Mouse (Mus musculus): ENCODE results near the gene Denr. TPM values are rescaled to one million over a fixed set of nuclear protein-coding genes. Genes with fewer than 3 reads are reported as not detected.

Denr gene
- polyA plus RNA-seq, 2 experiments from 2014 or later, result 52.8 to 75.2 TPM

DNA sequence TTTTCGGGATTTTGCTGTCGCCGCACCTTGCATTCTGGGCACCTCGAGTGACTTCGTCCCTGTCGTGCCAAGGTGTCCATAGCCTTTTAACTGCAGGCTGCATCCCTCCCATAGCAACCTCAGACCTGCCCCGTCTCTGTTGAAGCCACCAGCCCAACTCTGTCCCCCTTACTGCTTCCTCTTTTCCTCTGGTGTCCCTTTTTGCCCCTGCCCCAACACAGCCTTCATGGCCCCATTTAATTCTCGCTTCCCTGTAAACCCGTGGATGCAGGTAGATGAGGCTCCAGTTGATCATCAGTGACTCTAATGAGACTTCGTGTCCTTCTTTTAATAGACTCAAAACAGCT lies 629 bp downstream of the Denr start:
- ATAC-seq, result no peak

DNA sequence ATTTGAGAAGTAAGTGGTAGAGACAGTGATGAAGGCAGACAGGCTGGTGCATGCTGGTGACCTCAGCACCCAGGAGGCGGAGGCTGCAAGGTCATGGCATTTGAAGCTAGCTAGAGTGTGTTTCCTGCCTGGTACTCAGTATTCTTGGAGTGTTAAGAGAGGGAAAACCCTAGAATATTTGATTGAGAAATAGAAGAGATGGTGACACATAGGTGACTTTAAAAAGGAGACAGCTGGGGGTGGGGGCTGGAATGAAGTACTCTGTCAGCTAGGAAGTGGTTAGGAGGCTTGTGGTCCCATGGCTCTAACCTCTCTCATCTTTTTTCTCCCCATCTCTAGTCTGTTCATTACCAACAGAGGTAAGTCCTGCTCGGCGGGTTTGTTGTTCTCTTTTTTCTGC lies 7.9 kb downstream of the Denr start:
- peak; percentile 96 for ATAC-seq

DNA sequence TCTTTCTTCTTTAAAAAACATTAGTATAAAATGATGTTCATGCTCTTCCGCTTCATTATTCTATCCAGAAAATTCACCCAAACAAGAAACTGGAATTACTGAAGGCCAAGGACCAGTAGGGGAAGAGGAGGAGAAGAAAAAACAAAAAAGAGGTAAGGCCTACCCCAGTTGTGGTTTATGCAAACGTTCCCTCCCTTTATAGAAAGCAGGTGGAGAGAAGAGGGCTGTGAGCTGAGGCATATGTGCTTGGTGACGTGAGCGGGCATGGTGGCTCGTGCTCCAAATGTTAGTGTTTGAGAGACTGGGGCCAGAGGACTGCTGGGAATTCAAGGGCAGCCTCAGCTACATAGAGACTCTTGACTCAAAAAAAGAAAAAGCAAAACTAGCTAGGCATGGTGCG lies 15.1 kb downstream of the Denr start:
- no peak for ATAC-seq

DNA sequence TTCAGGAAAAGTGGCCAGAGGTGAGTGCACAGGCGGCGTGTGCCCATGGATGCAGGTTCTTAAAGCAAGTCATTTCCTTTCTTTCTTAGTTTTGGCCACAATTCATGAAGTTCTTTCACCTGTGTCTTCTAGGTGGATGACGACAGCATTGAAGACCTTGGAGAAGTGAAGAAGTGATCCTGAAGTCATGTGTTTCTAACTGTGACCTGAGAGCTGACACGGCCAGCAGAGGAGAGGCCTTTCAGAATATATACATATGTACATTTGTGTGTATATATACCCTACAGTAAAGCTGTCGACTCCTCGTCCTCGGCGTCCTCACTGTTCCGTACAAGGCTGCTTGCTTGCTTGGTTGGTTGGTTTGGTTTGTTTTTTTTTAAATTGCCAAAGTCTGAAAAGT lies 20.1 kb downstream of the Denr start, which contains the start of gene Gm43518:
Gene Gm43518 (plus strand): TSS at position 301 of the 400 bp plus-strand sequence.
- ATAC-seq, result no peak

DNA sequence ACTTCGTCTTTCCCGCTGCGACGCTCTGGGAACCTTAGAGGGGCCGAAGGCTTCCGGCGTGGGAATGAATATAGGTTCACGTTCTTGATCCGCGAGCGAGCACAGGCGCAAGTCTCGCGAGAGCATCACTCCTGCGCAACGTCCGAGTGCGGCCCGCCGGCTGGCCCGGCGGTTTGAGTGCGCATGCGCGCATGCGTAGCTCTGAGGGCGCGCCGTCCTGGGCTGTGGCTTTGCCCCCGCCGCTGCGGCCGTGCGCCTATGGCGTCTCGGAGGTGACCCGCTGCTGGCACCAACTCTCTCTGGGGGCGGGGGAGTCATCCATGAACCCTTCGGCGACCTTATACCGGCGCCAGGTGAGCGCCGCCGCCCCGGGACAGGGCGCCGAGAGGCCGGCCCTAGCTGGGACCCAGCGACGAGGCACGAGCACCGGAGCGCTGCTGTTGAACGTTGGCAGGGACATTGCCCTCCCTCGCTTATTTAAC lies 23.6 kb downstream of the Denr start, which contains the start of gene Ccdc62:
Gene Ccdc62 (plus strand): TSS at position 172 of the 482 bp plus-strand sequence.
- peak; percentile 94 for ATAC-seq

DNA sequence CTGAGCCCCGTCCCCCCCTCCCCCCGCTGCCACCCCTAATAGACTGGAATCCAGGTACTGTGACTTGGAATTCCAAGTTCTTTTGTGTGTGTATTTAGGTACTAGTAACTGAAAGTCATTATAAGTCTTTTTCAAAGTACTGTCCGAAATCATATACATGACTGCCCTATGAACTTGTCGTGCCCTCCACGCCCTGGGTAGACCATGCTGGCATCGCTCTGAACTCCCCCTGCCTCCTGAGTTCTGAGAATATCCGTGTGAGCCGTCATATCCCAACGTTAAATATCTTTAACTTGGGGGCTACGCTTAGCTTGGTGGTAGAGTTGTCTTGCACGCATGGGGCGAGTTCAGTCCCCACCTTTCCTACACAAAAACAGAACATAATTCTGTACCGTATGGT lies 24.2 kb downstream of the Denr start:
- ATAC-seq, result no peak

DNA sequence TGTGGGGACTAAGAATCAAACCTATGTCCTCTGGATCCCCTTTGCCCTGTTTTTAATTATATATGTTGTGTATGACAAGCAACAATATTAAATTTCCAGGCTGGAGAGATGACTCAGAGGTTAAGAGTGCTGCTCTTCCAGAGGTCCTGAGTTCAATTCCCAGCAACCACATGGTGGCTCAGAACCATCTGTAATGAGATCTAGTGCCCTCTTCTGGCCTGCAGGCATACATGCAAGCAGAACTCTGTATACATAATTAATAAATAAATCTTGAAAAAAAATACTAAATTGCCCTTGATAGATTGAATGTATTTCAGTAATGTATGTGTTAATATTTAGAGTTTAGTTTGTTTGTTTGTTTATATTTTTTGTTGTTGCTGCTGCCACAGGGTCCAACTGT lies 26.0 kb downstream of the Denr start:
- no peak for ATAC-seq

DNA sequence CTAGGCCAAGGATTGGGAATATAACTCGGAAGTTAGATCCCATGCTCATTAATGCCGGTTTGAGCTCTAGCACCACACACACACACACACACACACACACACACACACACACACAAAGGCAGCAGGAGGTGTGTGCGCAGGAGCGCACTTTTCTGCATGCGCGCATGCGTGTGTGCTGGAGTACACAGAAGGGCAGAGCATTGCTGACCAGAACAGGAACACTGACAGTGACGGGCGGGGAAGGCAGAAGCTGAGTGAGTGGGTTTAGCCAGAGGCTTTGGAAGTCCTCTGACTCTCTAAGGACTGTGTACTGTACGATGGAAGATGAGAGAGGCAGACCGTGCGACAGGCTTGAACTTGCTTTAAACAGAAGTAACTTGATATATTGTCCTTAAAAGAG lies 26.6 kb downstream of the Denr start:
- no peak for ATAC-seq

DNA sequence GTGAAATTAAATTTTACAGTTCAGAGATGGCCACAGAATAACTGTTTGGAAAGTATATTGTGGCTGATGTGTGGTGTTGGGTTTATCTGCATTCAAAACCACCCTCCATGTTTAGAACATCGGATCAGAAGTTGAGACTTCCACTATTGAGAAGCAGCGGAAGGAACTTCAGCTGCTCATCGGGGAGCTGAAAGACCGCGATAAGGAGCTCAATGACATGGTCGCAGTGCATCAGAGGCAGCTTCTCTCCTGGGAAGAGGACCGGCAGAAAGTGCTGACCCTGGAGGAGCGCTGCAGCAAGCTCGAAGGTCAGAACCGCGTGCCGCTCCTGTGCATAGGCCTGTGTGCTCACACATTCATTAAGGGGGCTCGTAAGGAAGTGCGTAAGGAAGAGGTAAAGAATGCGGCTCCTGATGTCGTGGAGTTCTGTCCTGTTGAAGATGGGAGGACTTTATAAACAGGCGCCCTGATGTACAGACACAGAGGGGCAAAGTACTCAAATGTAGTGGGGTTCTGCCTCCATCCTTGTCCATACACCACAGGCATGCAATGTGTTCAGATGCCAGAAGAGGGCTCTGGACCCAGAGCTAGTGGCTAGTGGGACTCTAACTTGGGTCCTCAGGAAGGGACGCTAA lies 27.1 kb downstream of the Denr start:
- ATAC-seq, result no peak

DNA sequence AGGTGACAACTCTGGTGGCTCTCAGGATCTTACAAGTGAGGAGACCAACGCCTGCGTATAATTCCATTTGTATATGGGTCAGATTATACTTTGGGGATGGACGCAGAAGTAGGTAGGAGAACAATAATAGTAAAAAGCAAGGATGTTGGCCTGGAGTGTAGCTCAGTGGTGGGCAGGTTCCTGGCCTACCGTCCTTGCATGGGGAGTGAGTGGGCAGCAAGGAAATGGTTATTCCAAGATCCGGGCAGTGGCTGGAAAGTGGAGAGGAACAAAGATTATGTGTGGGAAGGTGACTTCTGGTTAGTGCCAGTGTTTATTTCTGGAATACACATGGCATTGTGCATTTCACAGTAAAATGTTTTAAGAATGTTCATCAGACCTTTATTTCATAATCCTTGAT lies 29.0 kb downstream of the Denr start:
- no peak for ATAC-seq

DNA sequence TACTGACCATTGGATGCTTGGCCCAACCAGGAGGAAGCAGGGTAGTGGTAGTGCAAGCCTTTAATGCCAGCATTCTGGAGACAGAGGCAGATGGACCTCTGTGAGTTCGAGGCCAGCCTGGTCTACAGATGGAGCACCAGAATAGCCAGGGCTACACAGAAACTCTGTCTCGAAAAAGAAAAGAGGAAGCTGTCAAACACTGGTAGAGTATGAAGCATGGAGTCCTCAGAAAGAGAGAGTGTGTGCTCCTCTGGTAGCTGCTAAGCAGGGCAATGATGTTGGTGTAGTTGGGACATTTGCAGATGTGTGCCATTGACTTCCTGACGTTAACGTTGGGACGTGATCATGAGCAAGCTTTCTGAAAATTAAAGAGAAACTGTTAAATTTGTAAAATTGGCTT lies 31.5 kb downstream of the Denr start:
- ATAC-seq, result no peak

DNA sequence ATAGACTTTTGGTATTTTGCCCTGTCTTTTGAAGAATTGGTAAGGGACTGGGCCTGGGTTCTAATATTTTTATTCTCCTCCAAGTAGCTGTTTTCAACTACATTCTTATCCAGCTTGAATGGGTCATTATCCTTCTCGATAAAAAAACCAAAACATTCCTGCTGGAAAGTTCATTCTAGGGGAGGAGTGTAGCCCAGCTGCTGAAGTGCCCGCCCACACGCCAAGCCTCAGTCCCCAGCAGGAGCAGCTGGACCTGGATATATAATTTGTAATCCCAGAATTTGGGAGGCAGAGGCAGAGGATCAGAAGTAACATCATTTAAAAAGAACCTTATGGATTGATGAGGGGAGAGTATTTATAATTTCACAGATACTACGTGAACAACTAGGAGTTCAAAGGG lies 39.6 kb downstream of the Denr start:
- no peak for ATAC-seq

DNA sequence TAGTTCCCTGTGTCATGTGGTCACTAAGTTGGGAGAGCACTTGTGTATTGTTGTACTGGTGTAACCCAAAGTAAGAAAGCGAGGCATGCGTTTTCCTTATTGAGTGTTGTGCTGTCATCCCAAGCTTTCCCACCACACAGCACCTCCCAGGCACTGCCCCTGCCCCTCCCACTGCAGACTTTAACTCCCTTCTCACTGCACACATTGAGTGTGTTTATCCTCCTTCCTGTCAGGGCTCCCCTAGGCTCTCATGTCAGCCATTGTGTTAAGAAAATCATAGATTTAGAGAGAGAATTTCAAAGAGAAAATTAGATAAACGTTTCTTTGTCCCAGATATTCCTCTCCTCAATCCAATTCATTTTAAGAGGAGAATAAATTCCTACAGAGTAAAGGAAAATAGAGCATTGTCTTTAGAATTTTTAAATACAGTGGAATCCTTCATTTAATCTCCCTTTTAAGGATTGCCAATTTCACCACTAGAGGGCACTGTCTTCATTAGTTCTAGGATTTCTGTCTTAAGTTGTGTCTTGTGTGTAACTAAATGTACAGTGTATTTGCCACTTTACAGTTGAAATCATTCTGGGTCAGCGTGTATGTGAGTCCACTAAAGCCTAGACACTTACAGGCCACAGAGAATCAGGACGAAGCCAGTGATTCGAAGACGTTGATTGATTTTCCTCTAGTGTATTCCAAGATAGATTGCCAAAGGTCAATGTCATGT lies 40.2 kb downstream of the Denr start:
- peak; percentile 41 for ATAC-seq

DNA sequence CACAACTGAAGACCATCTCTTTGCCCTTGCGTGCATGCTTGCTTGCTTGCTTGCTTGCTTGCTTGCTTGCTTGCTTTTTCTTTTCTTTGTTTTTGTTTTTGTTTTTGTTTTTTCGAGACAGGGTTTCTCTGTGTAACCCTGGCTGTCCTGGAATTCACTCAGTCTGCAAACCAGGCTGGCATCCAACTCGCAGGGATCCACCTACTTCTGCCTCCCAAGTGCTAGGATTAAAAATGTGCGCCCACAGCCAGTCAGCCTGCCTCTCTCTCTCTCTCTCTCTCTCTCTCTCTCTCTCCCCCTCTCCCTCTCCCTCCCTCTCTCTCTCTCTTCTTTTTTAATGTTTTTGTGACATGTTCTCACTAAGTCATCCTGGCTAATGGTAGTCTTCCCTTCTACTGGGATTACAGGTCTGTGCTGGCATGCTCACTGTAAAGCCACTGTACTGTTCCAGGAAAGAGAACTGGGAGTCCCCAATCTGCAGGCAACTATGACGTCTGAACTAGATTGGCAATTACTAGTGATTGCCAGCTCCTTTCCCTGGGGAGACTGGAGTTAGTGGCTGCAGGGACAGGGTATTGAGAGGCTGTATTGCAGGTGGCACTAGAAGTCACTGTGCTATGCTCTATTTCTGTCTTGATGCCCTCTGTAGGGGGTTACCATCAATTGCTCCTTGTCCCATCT lies 45.5 kb downstream of the Denr start:
- no peak for ATAC-seq

DNA sequence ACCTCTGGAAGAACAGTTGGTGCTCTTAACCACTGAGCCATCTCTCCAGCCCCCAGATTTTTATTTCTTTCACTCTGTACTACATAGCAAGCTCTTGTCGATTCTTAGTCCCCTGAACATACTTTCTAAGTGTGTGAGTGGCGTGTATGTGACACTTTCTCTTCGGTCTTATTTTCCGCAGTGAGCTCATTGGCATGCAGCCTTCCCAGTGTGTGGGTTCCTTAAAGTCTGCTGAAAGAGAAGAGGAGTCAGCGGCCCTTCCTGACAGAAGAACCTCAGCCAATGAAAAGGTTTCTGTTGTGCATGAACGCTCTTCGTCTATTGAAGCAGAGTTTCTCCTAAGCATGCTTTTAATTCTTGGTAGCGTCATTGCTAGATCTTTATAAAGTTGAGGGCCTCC lies 50.2 kb downstream of the Denr start:
- no peak for ATAC-seq

DNA sequence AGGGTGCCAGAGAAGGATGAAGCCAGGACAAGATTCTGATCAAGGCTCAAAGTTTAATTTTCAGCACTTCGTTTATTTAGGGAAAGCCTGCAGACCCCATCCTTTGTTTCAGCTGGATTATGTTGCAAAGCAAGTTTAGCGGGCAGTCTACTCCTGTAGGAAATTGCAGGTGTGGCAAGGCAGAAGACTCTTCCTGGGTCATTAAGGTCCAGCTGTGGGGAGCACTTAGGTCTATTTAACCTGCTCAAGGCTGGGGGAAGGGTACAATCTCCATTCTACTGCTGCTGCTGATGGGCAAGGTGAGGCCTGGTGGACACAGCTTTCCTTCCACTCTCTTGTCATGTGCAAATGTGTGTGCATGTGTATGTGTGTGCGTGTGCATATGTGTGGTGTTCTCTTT lies 52.0 kb downstream of the Denr start:
- no peak for ATAC-seq

DNA sequence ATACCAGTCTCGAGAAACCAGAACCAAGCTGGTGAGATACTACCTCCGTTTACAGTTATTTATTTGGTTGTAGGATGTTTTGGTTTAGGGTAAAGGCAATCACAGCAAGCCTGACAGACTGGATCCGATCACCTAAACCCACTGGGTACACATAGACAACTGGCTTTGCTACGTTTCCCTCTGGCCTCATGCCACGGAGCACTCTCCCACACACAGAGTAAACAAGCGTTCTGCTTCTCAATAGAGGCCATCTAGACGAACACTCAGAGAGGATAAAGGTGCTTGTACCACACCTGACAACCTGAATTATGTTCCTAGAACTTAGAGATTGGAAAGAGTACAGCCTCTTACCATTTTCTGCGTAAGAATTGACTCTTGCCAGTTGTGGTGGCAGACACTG lies 53.2 kb downstream of the Denr start:
- no peak for ATAC-seq

DNA sequence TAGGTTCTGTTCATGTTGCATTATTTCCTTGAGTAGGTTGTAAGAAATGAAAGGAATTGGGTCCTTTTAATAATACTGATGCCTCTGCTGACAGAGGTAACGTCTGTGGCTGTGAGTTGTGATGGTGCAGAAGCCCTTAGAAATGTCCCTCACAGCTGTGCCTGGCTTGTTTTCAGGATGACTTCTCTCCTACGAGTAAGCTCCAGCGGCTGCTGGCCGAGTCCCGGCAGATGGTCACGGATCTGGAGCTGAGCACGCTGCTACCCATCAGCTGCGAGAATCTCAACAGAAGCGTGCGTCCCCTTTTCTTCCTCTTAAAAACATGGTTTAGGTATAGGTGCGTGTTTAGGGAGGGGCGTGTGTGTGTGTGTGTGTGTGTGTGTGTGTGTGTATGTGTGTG lies 54.1 kb downstream of the Denr start:
- no peak for ATAC-seq

DNA sequence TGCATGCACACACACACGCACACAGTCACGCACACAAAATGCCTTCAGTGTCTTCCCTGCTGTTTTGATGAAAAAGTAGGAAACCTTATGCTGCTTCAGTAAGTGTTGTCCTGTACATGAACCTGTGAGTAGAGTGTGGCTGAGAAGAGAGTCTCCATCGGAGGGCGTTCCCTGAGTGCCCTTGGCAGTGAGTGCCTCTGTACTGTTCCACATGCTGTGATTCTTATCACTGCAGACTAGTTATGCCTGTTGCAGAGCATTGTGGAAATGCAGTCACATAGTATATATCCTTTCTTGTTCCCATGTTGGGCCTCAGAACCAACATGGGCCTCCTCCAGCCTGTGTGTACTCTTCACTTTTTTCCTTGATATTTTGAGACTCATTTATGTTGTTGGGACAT lies 57.2 kb downstream of the Denr start:
- ATAC-seq, result no peak

DNA sequence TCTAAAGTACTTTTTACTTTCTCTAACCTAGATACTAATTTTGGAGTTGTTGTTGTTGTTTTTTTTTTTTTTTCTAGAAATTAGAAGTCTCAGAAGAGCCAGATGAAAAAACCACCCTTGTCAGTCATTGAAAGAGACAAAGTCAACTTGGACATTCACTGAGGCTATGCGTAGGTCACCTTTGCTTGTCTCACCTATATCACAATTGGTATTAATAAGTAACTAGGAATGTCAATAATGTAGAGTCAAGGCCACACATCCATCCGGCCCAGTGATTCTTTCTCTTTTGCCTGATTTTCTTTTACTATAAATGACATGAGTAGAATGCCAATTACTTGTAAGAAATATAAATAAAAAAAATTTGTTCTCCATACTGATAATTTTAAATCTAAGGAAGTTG lies 59.8 kb downstream of the Denr start:
- no peak for ATAC-seq

DNA sequence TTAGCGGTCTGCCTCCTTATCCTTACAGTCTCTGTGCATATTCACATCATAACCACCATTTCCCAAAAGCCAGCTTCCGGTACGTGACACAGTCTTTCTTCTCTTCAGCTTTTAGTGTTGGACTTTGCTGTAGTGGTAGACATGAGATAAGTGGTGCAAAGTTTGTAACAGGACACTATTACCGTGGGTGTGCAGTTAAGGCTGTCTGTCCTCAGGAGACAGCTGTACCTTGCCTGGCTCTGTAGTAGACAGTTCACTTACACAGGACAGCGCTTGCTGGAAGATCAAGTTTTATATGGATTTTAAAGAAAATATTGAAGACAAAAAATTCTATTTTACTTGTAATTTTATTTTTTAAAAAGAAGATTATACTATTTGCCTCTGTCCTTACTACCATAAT lies 61.5 kb downstream of the Denr start:
- ATAC-seq, result no peak

DNA sequence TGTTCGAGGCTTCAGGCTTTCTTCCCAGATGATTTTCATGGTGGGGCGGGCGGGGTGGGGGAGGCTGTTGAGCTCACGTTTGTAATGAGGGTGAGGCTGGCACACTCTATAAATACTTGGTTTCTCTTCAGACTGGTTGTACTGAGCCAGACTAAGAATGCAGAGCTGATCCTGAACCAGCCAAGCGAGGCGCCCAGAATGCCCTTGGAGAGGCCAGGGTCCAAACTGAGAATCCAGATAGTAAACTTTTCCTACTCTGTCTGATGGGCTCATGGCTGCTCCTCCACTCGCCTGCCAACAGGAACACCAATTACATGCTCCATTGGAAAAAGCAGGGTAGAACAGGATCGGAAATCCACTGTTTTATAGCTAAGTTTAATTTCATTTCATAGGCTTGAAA lies 62.2 kb downstream of the Denr start:
- no peak for ATAC-seq

DNA sequence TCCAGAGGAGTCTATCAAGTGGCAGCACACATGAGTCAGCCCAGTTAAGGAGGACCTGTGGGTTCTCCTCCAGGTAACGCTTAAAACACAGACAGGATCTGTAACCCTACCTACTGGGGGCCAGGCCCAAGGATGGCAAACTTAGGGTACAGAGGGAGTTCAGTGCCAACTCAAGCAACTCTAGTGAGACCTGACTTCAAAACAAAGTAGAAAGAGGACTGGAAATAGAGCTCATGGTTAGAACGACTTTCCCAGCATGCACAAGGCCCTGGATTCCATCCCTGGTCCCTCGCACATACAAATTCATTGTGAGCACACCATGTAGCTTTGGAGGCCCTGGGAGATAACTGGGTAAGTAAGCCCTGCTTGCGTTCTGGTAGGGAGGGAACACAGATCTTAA lies 63.6 kb downstream of the Denr start:
- no peak for ATAC-seq

DNA sequence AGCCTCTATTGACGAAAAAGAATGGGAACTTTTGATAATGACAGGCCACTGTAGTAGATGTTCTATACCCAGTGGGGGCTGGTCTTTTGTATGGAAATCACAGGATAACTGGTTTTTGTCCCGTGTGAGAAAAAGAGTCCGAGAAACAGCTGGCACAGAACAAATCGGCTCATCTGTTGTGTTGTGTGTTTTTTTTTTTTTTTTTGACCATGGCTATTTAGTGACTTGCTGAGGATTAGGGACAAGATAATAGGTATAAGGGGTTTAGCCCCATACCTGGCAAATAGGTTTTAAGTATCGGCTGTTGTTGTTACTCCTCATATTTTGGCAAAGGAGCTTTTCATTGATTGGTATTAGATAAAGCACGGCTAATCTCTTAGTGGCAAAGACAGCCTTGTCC lies 65.5 kb downstream of the Denr start:
- no peak for ATAC-seq
